Mouse (Mus musculus) heart, embryonic 15.5 days (tissue): Measurements from ENCODE around the gene Tnfrsf14. TPM values are rescaled to one million over a fixed set of nuclear protein-coding genes. Genes with fewer than 3 reads are reported as not detected.

Source experiments
- ATAC-seq: fragments of 200-750 bp; cut with Nextera tagmentation; replicated peaks from 2 replicates; pipeline ENCODE4 v1.8.0; 2017; ENCODE audit warnings: low read depth, moderate TSS enrichment; ENCODE audit not compliant: insufficient number of reproducible peaks, insufficient read depth, low FRiP score
- H3K27ac ChIP-seq: fragments of 300-500 bp; sonication (generic); 2 replicates; pipeline ENCODE4 v1.5.1; 2015; ENCODE audit warnings: mild to moderate bottlenecking, inconsistent platforms
- H3K27me3 ChIP-seq: fragments of 300-500 bp; sonication (generic); 2 replicates; pipeline ENCODE4 v1.6.1; 2015; ENCODE audit warnings: inconsistent platforms
- H3K36me3 ChIP-seq: fragments of 300-500 bp; sonication (generic); 2 replicates; pipeline ENCODE4 v1.6.1; 2015; ENCODE audit warnings: mild to moderate bottlenecking, inconsistent platforms
- H3K4me1 ChIP-seq: fragments of 300-500 bp; sonication (generic); replicated peaks from 2 replicates; pipeline ENCODE4 v1.6.1; 2015; ENCODE audit warnings: inconsistent platforms
- H3K4me2 ChIP-seq: fragments of 300-500 bp; sonication (generic); 2 replicates; pipeline ENCODE4 v1.6.1; 2015; ENCODE audit warnings: inconsistent platforms, mild to moderate bottlenecking, moderate library complexity
- H3K4me3 ChIP-seq: fragments of 300-500 bp; sonication (generic); 2 replicates; pipeline ENCODE4 v1.5.1; 2015; ENCODE audit warnings: mild to moderate bottlenecking, inconsistent platforms
- H3K9ac ChIP-seq: fragments of 300-500 bp; sonication (generic); 2 replicates; pipeline ENCODE4 v1.6.1; 2015; ENCODE audit warnings: mild to moderate bottlenecking, inconsistent platforms
- H3K9me3 ChIP-seq: fragments of 300-500 bp; sonication (generic); replicated peaks from 2 replicates; pipeline ENCODE4 v1.6.1; 2016; ENCODE audit warnings: inconsistent platforms
- WGBS: fragments of 180-500 bp; shearing (Covaris S2); methylation state at CpG from one replicate; pipeline ENCODE4 v1.1.7; 2015; ENCODE audit warnings: mixed read lengths; 5-methylcytosine and 5-hydroxymethylcytosine counted together
- polyA plus RNA-seq: library from polyadenylated mRNA; unstranded; fragments of >200 nt; fragmentation: Nextera tagmentation; extraction: Ambion mirVana; gene quantifications from 2 replicates; pipeline ENCODE4 v1.2.1, GENCODE M21; 2015

The Tnfrsf14 gene
- polyA plus RNA-seq, 1 experiment from 2014 or later = 0.57 TPM

DNA sequence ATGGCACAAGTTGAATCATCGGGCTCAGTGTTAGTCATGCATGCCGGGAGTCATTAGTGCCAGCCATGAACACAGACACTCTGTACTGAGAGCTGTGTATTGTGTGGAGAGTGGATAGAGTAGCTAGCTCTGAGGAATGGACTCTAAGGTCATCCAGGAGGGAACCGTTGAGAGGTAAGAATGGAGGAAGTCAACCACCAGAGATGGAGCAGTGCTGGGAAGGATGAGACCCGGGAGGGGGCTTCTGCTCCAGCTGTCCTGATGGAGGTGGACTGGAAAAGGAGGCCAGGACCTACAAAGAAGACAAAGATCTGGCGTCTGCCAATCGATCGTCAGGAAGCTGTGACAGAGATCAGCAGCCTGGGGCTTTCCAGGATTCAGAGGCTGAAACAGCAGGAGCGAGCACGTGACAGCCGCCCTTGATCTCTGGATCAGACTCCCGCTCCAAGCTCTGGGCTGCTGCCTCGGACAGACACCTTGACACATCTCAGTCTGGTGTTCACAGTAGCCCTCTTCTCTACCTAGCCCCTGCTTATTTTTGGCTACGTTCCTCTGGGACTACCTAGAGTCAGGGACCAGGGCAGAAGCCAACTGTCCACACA is 5.0 kb upstream of the Tnfrsf14 start:
- H3K9me3 ChIP-seq = no peaks in the 10 kb centered on the region
- H3K27ac ChIP-seq = no peak overlapping the region
- no peak for ATAC-seq
- no peak overlapping the region for H3K9ac ChIP-seq
- H3K4me1 ChIP-seq = no peaks in the 10 kb centered on the region; the same call in 1 of the 2 replicates
- H3K4me2 ChIP-seq = no peak overlapping the region
- H3K27me3 ChIP-seq = peaks cover 10% of the 10 kb centered on the region
- no peaks in the 10 kb centered on the region for H3K36me3 ChIP-seq
- H3K4me3 ChIP-seq = no peak overlapping the region
- WGBS = 43% methylated on average over 13 of the region's 13 CpGs

DNA sequence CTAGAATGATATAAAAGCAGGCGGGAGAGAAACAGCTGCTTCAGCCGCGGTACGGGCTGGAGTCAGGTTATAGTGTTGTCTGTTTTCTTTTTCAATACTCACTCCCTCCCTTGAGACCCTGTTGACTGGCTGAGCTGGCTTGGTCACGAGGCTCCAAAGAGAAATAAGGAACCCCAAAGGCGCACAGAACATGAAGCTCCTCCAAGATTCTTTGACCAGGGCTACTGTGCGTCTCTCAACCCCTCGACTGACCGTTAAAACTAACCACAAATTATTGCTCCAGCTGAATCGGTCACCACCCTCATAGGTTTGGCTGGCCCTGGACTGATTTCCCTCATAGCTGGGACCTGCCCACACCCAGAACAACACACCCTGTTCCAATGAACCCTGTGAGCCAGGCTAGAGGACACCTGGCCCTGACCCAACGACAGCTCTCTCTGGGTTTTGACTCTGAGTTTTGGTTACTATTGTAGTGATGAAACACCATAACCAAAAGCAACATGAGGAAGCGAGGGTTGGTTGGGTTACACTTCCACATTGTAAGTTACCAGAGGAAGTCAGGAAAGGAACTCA is 811 bp upstream of the Tnfrsf14 start:
- no peak overlapping the region for H3K4me2 ChIP-seq
- H3K27ac ChIP-seq = no peak overlapping the region
- peaks cover 10% of the 10 kb centered on the region for H3K4me1 ChIP-seq
- no peak overlapping the region for H3K9ac ChIP-seq
- peaks cover 9% of the 10 kb centered on the region for H3K27me3 ChIP-seq
- WGBS = 74% methylated on average over 12 of the region's 12 CpGs
- ATAC-seq = no peak
- no peaks in the 10 kb centered on the region for H3K36me3 ChIP-seq
- H3K9me3 ChIP-seq = no peaks in the 10 kb centered on the region
- H3K4me3 ChIP-seq = no peak overlapping the region

DNA sequence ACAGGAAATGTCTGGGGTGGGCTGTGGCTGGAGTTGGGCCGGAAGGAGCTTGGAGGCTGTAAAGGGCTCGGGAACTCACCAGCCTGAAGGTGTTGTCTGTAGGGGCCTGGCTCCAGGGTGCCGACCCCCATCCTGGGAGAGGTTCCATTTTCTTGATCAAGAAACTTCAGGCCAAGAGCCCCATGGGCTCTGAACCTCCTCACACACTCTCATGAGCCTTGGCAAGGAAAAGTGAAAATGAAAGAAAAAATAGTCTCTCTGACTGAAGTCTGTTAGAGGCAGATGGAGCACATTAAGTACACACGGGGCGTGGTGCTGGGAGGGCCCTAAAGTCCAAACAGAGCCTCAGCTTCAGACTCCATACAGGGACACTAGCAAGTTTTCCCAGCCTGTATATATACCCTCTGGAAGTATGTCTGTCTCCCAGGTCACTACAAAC is 445 bp downstream of the Tnfrsf14 start:
- no peak for ATAC-seq
- H3K9ac ChIP-seq = peak overlapping the region; percentile 12; the same call in 1 of the 2 replicates
- no peaks in the 10 kb centered on the region for H3K9me3 ChIP-seq
- H3K4me3 ChIP-seq = peak overlapping the region; percentile 31
- H3K27ac ChIP-seq = peak overlapping the region; percentile 52
- WGBS = 35% methylated on average over 5 of the region's 5 CpGs
- H3K27me3 ChIP-seq = peaks cover 3% of the 10 kb centered on the region; the same call in 1 of the 2 replicates
- no peaks in the 10 kb centered on the region for H3K36me3 ChIP-seq
- H3K4me2 ChIP-seq = peak overlapping the region; percentile 53
- peaks cover 10% of the 10 kb centered on the region for H3K4me1 ChIP-seq

- WGBS = 54% methylated on average over 9 of the region's 9 CpGs
- no peaks in the 10 kb centered on the region for H3K9me3 ChIP-seq
- H3K36me3 ChIP-seq = no peaks in the 10 kb centered on the region
- 0 out of 2 replicates have a peak, but pooled peaks have one; percentile 14 for ATAC-seq
- H3K4me2 ChIP-seq = peak overlapping the region; percentile 53
- H3K4me1 ChIP-seq = peaks cover 10% of the 10 kb centered on the region
- peak overlapping the region; percentile 31 for H3K4me3 ChIP-seq
- H3K9ac ChIP-seq = peak overlapping the region; percentile 12; the same call in 1 of the 2 replicates
- no peaks in the 10 kb centered on the region for H3K27me3 ChIP-seq
- H3K27ac ChIP-seq = peak overlapping the region; percentile 52
Measured at GRCm38 (mm10) chr4:154926969-154927898, 1.1 kb downstream of the Tnfrsf14 start.

DNA sequence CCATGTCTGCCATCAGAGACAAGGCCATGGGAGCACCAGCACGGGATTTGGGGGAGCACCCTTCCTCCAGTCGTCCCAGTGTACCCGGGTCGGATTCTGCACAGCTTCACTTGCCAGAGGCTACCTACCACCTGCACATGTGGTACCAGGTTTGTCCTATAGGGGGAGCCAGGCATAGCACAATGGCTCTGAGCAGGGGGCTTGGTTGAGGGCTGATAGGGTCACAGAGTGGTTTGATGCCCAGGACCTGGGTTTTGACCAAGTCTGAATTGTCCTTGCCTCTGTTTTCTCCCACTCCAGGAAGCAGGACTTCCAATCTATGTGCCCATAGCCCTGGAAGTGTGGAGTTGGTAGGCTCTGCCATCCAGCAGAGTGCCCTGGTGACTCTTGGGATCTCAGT is 3.0 kb downstream of the Tnfrsf14 start:
- Histone ChIP-seq H3K4me1 (peaks cover 10% of the 10 kb centered on the region), H3K9ac (no peak overlapping the region), H3K4me3 (no peak overlapping the region), H3K4me2 (no peak overlapping the region), H3K27me3 (no peaks in the 10 kb centered on the region), H3K27ac (no peak overlapping the region), H3K9me3 (no peaks in the 10 kb centered on the region), H3K36me3 (no peaks in the 10 kb centered on the region)
- no peak for ATAC-seq
- 52% methylated on average over 4 of the region's 4 CpGs for WGBS

DNA sequence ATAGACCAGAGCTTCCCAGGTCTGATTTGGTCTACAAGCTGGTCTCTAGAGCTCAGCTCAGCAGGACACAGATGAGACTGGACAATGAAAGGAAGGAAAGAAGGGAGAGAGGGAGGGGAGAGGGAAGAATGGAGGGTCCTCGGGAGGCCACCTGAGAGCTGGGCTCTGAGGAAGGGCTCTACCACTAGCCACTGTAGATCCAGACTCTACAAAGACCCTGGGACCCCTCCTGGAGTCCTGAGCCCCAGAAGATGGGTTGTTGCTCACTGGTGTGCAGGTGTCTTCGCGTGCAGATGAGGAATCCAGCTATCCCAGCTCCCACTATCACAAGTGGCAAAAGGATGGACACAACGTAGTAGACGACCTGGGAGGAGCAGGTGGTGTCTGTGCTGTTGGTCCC is 5.4 kb downstream of the Tnfrsf14 start:
- H3K27ac ChIP-seq = no peak overlapping the region
- no peak overlapping the region for H3K4me3 ChIP-seq
- no peaks in the 10 kb centered on the region for H3K36me3 ChIP-seq
- H3K9me3 ChIP-seq = no peaks in the 10 kb centered on the region
- H3K27me3 ChIP-seq = no peaks in the 10 kb centered on the region
- H3K4me2 ChIP-seq = no peak overlapping the region
- H3K4me1 ChIP-seq = peaks cover 6% of the 10 kb centered on the region
- no peak for ATAC-seq
- H3K9ac ChIP-seq = no peak overlapping the region
- WGBS = 76% methylated on average over 5 of the region's 5 CpGs

GRCm38 (mm10) chr4:154922291-154922690 is 6.1 kb downstream of the Tnfrsf14 start:
- no peak overlapping the region for H3K4me2 ChIP-seq
- H3K27me3 ChIP-seq = no peaks in the 10 kb centered on the region
- H3K9ac ChIP-seq = no peak overlapping the region
- H3K4me3 ChIP-seq = no peak overlapping the region
- H3K9me3 ChIP-seq = no peaks in the 10 kb centered on the region
- no peak for ATAC-seq
- H3K27ac ChIP-seq = no peak overlapping the region
- no peaks in the 10 kb centered on the region for H3K4me1 ChIP-seq
- H3K36me3 ChIP-seq = no peaks in the 10 kb centered on the region
- WGBS = 67% methylated on average over 4 of the region's 4 CpGs

DNA sequence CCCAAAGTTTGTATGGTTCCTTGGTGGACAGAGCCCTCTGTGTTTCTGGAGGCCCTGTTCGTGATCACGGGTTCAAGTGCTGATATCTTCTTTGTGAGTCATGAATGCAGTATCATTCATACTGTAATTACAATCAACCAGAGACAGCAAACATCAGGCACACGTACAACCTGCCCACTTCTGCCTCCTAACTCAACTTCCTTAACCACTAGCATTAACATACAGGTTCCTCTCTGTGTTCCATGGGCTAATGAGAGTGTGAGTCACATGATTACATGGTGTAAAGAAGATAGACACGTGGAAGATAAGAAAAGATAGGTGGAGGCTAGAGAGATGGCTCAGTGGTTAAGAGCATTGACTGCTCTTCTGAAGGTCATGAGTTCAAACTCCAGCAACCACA is 11.7 kb downstream of the Tnfrsf14 start:
- ATAC-seq = no peak
- 77% methylated on average over 4 of the region's 4 CpGs for WGBS
- no peak overlapping the region for H3K4me3 ChIP-seq

DNA sequence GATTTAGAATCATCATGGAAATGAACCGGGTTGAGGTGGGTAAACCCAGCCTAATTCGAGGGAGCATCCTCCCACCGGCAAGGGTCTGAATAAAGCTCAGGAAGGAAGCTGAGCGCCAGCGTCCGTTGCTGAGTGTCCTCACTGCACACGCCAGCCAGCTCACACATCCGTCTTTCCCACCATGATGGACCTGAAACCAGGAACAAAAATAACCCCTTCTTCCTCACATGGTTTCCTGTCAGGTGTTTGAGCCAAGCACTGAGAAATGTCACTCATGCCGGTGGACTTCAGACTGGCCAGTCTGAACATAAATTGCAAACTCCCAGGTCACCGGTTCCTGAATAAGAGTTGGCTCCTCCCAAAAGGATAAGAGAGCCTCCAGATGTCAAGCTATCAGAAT is 13.1 kb downstream of the Tnfrsf14 start:
- no peak for ATAC-seq
- H3K27me3 ChIP-seq = no peaks in the 10 kb centered on the region
- no peaks in the 10 kb centered on the region for H3K9me3 ChIP-seq
- H3K9ac ChIP-seq = no peak overlapping the region
- 62% methylated on average over 10 of the region's 10 CpGs for WGBS
- H3K4me2 ChIP-seq = no peak overlapping the region
- H3K4me3 ChIP-seq = no peak overlapping the region
- H3K27ac ChIP-seq = no peak overlapping the region
- peaks cover 4% of the 10 kb centered on the region; the same call in 1 of the 2 replicates for H3K4me1 ChIP-seq
- H3K36me3 ChIP-seq = no peaks in the 10 kb centered on the region

More for the DNA sequence above, 11.7 kb downstream of the Tnfrsf14 start:
- H3K36me3 ChIP-seq = no peaks in the 10 kb centered on the region
- no peak overlapping the region for H3K9ac ChIP-seq
- no peaks in the 10 kb centered on the region for H3K4me1 ChIP-seq
- H3K27me3 ChIP-seq = no peaks in the 10 kb centered on the region
- no peak overlapping the region for H3K27ac ChIP-seq
- no peaks in the 10 kb centered on the region for H3K9me3 ChIP-seq
- H3K4me2 ChIP-seq = no peak overlapping the region

- WGBS = 70% methylated on average over 3 of the region's 3 CpGs
- Histone ChIP-seq H3K9ac (no peak overlapping the region), H3K27me3 (no peaks in the 10 kb centered on the region), H3K4me1 (peaks cover 4% of the 10 kb centered on the region; the same call in 1 of the 2 replicates), H3K4me2 (no peak overlapping the region), H3K36me3 (no peaks in the 10 kb centered on the region), H3K9me3 (no peaks in the 10 kb centered on the region), H3K27ac (no peak overlapping the region), H3K4me3 (no peak overlapping the region)
- no peak for ATAC-seq
Measured at GRCm38 (mm10) chr4:154914707-154915106, 13.7 kb downstream of the Tnfrsf14 start.

- Histone ChIP-seq H3K9ac (no peak overlapping the region), H3K27ac (no peak overlapping the region), H3K9me3 (no peaks in the 10 kb centered on the region), H3K36me3 (no peaks in the 10 kb centered on the region), H3K4me1 (peaks cover 4% of the 10 kb centered on the region; the same call in 1 of the 2 replicates), H3K27me3 (no peaks in the 10 kb centered on the region), H3K4me2 (no peak overlapping the region), H3K4me3 (no peak overlapping the region)
- WGBS = 93% methylated on average over 4 of the region's 4 CpGs
- ATAC-seq = no peak
Measured at GRCm38 (mm10) chr4:154914252-154914651, 14.1 kb downstream of the Tnfrsf14 start.
